Mouse (Mus musculus) stomach, embryonic 15.5 days (tissue): ENCODE measurements around the gene Nectin2. TPM values are rescaled to one million over a fixed set of nuclear protein-coding genes. Genes with fewer than 3 reads are reported as not detected.

Experiments used
- ATAC-seq: fragments of 200-750 bp; cut with Nextera tagmentation; 2 replicates; pipeline ENCODE4 v1.8.0; 2017; ENCODE audit warnings: low read depth, moderate number of reproducible peaks, moderate TSS enrichment; ENCODE audit not compliant: insufficient read depth, low FRiP score
- H3K27ac ChIP-seq: fragments of 300-500 bp; sonication (generic); 2 replicates; pipeline ENCODE4 v1.5.1; 2015; ENCODE audit warnings: mild to moderate bottlenecking, inconsistent platforms
- H3K27me3 ChIP-seq: fragments of 300-500 bp; sonication (generic); replicated peaks from 2 replicates; pipeline ENCODE4 v1.6.1; 2015; ENCODE audit warnings: inconsistent platforms
- H3K36me3 ChIP-seq: fragments of 300-500 bp; sonication (generic); 2 replicates; pipeline ENCODE4 v1.6.1; 2015; ENCODE audit warnings: inconsistent platforms
- H3K4me1 ChIP-seq: fragments of 300-500 bp; sonication (generic); 2 replicates; pipeline ENCODE4 v1.6.1; 2015; ENCODE audit warnings: inconsistent platforms
- H3K4me2 ChIP-seq: fragments of 300-500 bp; sonication (generic); 2 replicates; pipeline ENCODE4 v1.6.1; 2015; ENCODE audit warnings: mild to moderate bottlenecking, inconsistent platforms
- H3K4me3 ChIP-seq: fragments of 300-500 bp; sonication (generic); replicated peaks from 2 replicates; pipeline ENCODE4 v1.5.1; 2015; ENCODE audit warnings: inconsistent platforms
- H3K9ac ChIP-seq: fragments of 300-500 bp; sonication (generic); 2 replicates; pipeline ENCODE4 v1.6.1; 2015; ENCODE audit warnings: inconsistent platforms
- H3K9me3 ChIP-seq: fragments of 300-500 bp; sonication (generic); 2 replicates; pipeline ENCODE4 v1.6.1; 2016; ENCODE audit warnings: inconsistent platforms
- WGBS: fragments of 180-500 bp; shearing (Covaris S2); methylation state at CpG from one replicate; pipeline ENCODE4 v1.1.7; 2015; 5-methylcytosine and 5-hydroxymethylcytosine counted together
- polyA plus RNA-seq: library from polyadenylated mRNA; unstranded; fragments of >200 nt; fragmentation: Nextera tagmentation; extraction: Ambion mirVana; gene quantifications from 2 replicates; pipeline ENCODE4 v1.2.1, GENCODE M21; 2015

Gene Nectin2
- polyA plus RNA-seq, 1 experiment from 2014 or later = 129 TPM

GRCm38 (mm10) chr7:19699827-19700148, 50.5 kb downstream of the Nectin2 start:
- 82% methylated on average over 4 of the region's 4 CpGs for WGBS
- Histone ChIP-seq H3K27me3 (no peaks in the 10 kb centered on the region), H3K27ac (no peak overlapping the region), H3K9me3 (no peaks in the 10 kb centered on the region), H3K9ac (no peak overlapping the region), H3K4me3 (no peak overlapping the region), H3K4me2 (no peak overlapping the region), H3K4me1 (peaks cover 34% of the 10 kb centered on the region), H3K36me3 (peaks cover 20% of the 10 kb centered on the region)
- ATAC-seq = no peak

- Histone ChIP-seq H3K27me3 (no peaks in the 10 kb centered on the region), H3K4me1 (peaks cover 38% of the 10 kb centered on the region), H3K9ac (0 out of 2 replicates have a peak within 1 kb of the TSS, but pooled peaks have one; percentile 4), H3K36me3 (peaks cover 18% of the 10 kb centered on the region), H3K9me3 (no peaks in the 10 kb centered on the region), H3K4me3 (peak within 1 kb of the TSS; percentile 37), H3K27ac (peak within 1 kb of the TSS; percentile 41; the same call in 1 of the 2 replicates), H3K4me2 (peak within 1 kb of the TSS; percentile 65)
- ATAC-seq = peak; percentile 14; the same call in 1 of the 2 replicates
- 2% methylated on average over 20 of the region's 20 CpGs for WGBS
These were observed 51.1 kb downstream of the Nectin2 start, which contains the start of gene Apoe for GRCm38 (mm10) chr7:19698907-19699826. TSS of gene Apoe (minus strand) at chr7:19699188.

DNA sequence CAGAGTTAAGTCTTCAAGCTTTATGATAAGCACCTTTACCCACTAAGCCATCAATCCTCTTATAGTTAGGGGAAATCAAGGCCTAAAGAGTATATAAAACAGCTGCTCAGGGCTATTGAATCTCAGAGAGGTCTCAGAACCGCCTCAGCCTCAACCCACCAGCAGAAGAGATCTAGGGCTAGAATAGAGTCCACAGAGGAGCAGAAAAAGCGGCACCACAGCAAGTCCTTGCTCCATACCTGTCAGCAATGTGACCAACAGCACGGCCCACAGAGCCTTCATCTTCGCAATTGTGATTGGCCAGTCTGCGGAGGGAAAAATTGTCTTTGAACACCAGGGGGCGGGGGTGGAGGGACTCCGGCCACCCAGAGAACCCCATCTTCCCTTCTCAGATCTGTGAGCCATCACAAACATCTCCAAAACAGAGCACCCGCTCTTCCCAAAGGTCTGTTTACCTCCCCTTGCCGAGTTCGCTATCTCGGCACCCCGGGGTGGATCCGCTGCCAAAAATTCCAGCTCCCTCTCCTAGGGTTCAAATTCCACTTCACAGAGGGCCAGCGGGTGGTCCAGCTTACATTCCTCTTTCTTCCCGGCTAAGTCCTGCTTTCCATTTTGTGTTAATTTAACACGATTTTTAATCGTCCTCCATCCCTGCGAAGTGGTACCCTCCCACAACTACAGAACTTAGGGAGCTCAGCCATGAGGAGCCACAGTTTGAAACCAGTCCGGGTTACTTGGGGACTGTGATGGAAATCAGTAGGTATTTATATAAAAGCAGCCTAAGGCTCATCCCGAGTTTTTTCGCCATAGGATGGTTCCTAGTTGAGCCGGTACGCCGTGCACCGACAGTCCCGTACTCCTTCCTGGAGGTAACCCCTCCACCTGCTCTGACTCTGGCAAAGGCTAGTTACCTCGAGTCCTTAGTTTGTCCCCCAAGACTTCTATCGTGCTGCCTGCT, 52.1 kb downstream of the Nectin2 start:
- Histone ChIP-seq H3K36me3 (peaks cover 10% of the 10 kb centered on the region), H3K4me1 (peaks cover 43% of the 10 kb centered on the region), H3K9me3 (no peaks in the 10 kb centered on the region), H3K9ac (0 out of 2 replicates have a peak overlapping the region, but pooled peaks have one; percentile 4), H3K4me2 (peak overlapping the region; percentile 65), H3K27ac (peak overlapping the region; percentile 41; the same call in 1 of the 2 replicates), H3K4me3 (peak overlapping the region; percentile 37), H3K27me3 (no peaks in the 10 kb centered on the region)
- 3% methylated on average over 28 of the region's 28 CpGs for WGBS
- ATAC-seq = no peak

- Histone ChIP-seq H3K27me3 (no peaks in the 10 kb centered on the region), H3K27ac (no peak overlapping the region), H3K9ac (no peak overlapping the region), H3K9me3 (no peaks in the 10 kb centered on the region), H3K4me1 (peaks cover 48% of the 10 kb centered on the region), H3K4me2 (no peak overlapping the region), H3K4me3 (no peak overlapping the region), H3K36me3 (peaks cover 1% of the 10 kb centered on the region; the same call in 1 of the 2 replicates)
- no peak for ATAC-seq
- WGBS = 91% methylated on average over 34 of the region's 34 CpGs
These were observed 53.9 kb downstream of the Nectin2 start for GRCm38 (mm10) chr7:19696336-19696873.

DNA sequence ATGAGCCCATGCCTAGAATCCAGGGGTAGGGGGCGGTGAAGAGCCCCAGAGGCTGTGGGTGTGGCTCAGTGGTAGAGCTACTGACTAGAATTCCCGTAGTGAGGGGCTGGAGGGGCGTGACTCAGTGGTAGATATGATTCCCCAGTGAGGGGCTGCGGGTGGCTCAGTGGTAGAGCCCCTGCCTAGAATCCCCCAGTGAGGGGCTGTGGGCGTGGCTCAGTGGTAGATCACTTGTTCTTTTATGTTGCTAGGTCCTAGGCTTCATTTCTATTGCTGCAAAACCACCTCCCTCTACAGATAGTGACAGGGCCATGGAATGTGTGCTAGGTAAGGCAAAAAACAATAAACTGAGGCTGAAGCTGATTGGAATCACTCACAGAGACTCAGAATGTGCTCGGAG, 54.4 kb downstream of the Nectin2 start:
- Histone ChIP-seq H3K9ac (no peak overlapping the region), H3K4me2 (no peak overlapping the region), H3K4me1 (peaks cover 45% of the 10 kb centered on the region), H3K27me3 (no peaks in the 10 kb centered on the region), H3K9me3 (no peaks in the 10 kb centered on the region), H3K36me3 (no peaks in the 10 kb centered on the region), H3K27ac (no peak overlapping the region), H3K4me3 (no peak overlapping the region)
- WGBS = 76% methylated on average over 6 of the region's 6 CpGs
- ATAC-seq = no peak

- Histone ChIP-seq H3K4me3 (no peak overlapping the region), H3K4me2 (no peak overlapping the region), H3K4me1 (peaks cover 40% of the 10 kb centered on the region), H3K9me3 (no peaks in the 10 kb centered on the region), H3K27me3 (no peaks in the 10 kb centered on the region), H3K9ac (no peak overlapping the region), H3K27ac (peak overlapping the region; percentile 54; the same call in 1 of the 2 replicates), H3K36me3 (no peaks in the 10 kb centered on the region)
- no peak for ATAC-seq
- WGBS = 20% methylated on average over 8 of the region's 8 CpGs
These were observed 55.1 kb downstream of the Nectin2 start for GRCm38 (mm10) chr7:19695213-19695594.

- 72% methylated on average over 10 of the region's 10 CpGs for WGBS
- no peak overlapping the region for H3K4me3 ChIP-seq
- no peaks in the 10 kb centered on the region for H3K36me3 ChIP-seq
- H3K4me1 ChIP-seq = peaks cover 36% of the 10 kb centered on the region
- no peak for ATAC-seq
- peak overlapping the region; percentile 54; the same call in 1 of the 2 replicates for H3K27ac ChIP-seq
- no peaks in the 10 kb centered on the region for H3K27me3 ChIP-seq
- no peaks in the 10 kb centered on the region for H3K9me3 ChIP-seq
- no peak overlapping the region for H3K4me2 ChIP-seq
- no peak overlapping the region for H3K9ac ChIP-seq
These were observed 55.7 kb downstream of the Nectin2 start for GRCm38 (mm10) chr7:19694336-19695212.

- Histone ChIP-seq H3K27ac (peak overlapping the region; percentile 40), H3K9ac (no peak overlapping the region), H3K4me3 (no peak overlapping the region), H3K4me2 (no peak overlapping the region), H3K36me3 (no peaks in the 10 kb centered on the region), H3K9me3 (no peaks in the 10 kb centered on the region), H3K27me3 (no peaks in the 10 kb centered on the region), H3K4me1 (peaks cover 25% of the 10 kb centered on the region)
- ATAC-seq = peak; percentile 23; the same call in 1 of the 2 replicates
- 32% methylated on average over 10 of the region's 10 CpGs for WGBS
These were observed 56.9 kb downstream of the Nectin2 start for GRCm38 (mm10) chr7:19693421-19693820.

DNA sequence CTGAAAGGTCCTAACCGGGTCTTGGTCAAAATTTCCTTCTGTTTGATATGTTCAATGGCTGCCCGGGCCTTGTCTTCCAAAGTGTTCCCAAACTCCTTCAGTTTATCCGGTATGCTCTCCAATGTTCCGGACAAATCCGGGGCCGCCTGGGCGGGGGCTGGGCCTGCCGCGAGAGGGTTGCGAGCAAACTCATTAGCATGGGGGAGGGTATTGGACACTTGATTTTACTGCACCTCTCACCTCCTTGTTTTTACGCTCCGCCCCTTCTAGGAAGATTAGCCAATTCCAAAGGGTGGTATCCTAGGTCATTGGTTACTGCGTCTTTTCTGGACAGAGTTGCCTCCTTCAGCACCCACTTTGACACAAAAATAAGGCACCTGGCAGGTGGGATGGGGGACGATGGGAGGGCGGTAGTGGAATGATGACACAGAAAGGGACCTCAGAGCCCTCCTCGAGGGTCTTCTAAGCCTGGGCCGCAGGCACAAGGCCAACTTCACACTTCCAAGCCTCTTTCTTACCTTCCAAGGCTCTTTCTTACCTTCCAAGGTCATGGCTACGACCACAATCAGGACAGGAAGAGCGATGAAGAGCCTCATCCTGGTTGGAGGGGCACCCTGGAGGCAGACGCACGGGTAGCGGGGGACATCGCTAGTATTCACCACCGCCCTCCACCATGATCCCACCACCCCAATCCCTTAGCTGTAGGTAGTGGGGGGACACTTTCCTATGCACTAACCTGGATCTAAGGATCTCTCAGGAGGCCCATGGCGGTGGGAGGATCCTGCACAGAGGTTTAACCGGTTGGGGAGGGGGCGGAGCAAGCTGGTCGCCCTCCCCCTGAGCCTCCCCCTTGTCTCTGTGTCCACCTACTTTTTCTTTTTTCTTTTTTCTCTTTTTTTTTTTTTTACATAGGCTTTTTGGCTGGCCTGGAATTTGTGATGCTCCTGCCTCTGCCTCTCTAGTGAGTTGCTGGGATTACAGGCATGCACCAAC, 58.1 kb downstream of the Nectin2 start, which contains the start of gene Apoc1:
Gene Apoc1, minus strand, starts transcription at position 788 of the 993 bp plus-strand sequence.
- Histone ChIP-seq H3K4me1 (peaks cover 21% of the 10 kb centered on the region), H3K9ac (no peak within 1 kb of the TSS), H3K36me3 (no peaks in the 10 kb centered on the region), H3K27ac (peak within 1 kb of the TSS; percentile 40; the same call in 1 of the 2 replicates), H3K4me3 (no peak within 1 kb of the TSS), H3K4me2 (peak within 1 kb of the TSS; percentile 29; the same call in 1 of the 2 replicates), H3K27me3 (no peaks in the 10 kb centered on the region), H3K9me3 (no peaks in the 10 kb centered on the region)
- WGBS = 51% methylated on average over 28 of the region's 28 CpGs
- ATAC-seq = no peak

- 76% methylated on average over 6 of the region's 6 CpGs for WGBS
- Histone ChIP-seq H3K4me2 (peak overlapping the region; percentile 29; the same call in 1 of the 2 replicates), H3K36me3 (no peaks in the 10 kb centered on the region), H3K9ac (no peak overlapping the region), H3K4me3 (no peak overlapping the region), H3K27me3 (no peaks in the 10 kb centered on the region), H3K4me1 (peaks cover 21% of the 10 kb centered on the region), H3K9me3 (no peaks in the 10 kb centered on the region), H3K27ac (no peak overlapping the region)
- no peak for ATAC-seq
These were observed 58.8 kb downstream of the Nectin2 start for GRCm38 (mm10) chr7:19691434-19691833.
